Mouse (Mus musculus): ENCODE data around the gene Tmem56.

Tmem56 gene

GRCm38 (mm10) chr3:121279679-121280078 lies 3.2 kb downstream of the Tmem56 start:
- no peak for DNase-seq (ENCODE audit: low read depth in 2 of 2, low spot score in 2 of 2)

DNA sequence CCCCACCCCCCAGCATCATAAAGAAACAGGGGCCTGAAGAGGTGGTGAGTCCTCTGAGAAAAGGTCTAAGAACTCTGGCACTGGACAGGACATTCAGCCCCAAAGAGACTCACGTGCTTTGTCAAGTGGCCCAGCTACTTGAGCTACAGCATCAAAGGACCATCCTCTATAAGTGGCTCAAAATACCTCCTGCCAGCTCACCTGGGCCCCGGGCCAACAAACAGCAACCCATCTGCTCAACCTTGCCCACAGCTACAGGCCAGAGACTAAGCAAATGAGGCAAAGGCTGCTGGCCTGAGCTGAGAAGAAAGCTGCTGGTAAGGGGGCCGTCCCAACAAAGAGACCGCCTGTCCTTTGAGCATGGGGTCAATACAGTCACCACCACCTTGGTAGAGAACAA lies 5.3 kb downstream of the Tmem56 start:
- DNase-seq (ENCODE audit: low read depth in 2 of 2, low spot score in 2 of 2) = no peak

GRCm38 (mm10) chr3:121277009-121277408 lies 5.9 kb downstream of the Tmem56 start:
- DNase-seq (ENCODE audit: low read depth in 2 of 2, low spot score in 2 of 2) = no peak

- no peak for DNase-seq (ENCODE audit: low read depth in 2 of 2, low spot score in 2 of 2)
These were observed 8.9 kb downstream of the Tmem56 start for GRCm38 (mm10) chr3:121274010-121274409.

- no peak for DNase-seq (ENCODE audit: low read depth in 2 of 2, low spot score in 2 of 2)
These were observed 10.3 kb downstream of the Tmem56 start for GRCm38 (mm10) chr3:121272577-121272976.

- DNase-seq (ENCODE audit: low read depth in 2 of 2, low spot score in 2 of 2) = no peak
These were observed 15.6 kb downstream of the Tmem56 start for GRCm38 (mm10) chr3:121267283-121267682.

DNA sequence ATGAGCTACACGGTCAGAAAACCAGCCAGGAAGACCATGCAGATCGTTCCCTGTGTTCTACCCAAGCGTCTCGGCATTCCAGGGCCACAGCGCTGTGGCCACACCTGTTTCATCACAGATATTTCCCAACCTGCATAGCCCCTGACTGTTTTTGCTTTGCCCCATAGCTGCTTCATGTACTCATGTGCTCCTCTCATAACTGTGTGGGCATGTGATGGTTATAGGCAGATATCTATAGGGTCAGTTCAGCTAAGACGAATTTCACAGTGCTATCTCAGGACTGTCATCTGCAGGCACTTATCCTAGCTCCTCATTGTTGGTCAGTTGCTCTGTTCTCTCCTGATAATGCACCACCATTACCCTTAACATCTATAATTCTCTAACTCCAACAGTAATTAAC lies 18.7 kb downstream of the Tmem56 start:
- no peak for DNase-seq (ENCODE audit: low read depth in 2 of 2, low spot score in 2 of 2)

GRCm38 (mm10) chr3:121263205-121263548 lies 19.7 kb downstream of the Tmem56 start:
- no peak for DNase-seq (ENCODE audit: low read depth in 2 of 2, low spot score in 2 of 2)

DNA sequence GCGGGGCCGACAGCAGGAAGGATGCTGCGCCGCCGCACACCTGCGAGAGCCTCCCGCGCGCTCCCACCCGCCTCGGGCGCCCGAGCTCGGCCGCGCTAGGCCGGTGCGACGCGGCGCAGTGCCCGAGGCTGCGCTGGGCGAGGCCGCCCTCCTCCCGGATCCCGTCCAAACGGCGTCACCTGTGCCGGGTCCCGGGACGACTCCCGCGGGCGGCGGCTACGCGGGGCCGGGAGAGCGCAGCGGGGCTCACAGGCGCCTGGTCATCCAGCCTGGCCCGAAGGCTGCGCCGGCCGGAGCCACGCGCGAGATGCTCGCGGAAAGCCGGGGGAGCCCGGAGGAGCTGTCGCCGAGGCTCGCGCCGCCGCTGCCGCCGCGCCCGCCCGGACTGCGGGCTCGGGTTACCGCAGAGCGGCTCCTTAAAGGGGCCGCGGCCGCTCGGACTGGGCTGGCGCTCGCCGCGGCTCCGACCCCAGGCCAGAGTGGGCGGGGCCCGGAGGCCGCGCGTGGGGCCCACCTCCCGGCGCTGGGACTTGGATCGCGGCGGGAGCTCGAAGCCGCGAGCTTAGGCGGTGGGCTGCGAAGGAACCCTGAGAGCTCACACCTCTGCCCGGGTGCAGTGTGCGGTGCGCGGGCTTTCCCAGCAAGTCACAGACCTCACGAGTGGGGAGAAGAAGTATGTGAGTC lies 20.2 kb downstream of the Tmem56 start:
- DNase-seq (ENCODE audit: low read depth in 2 of 2, low spot score in 2 of 2) = peak in 1 of 2 experiments; percentile 9

- DNase-seq (ENCODE audit: low read depth in 2 of 2, low spot score in 2 of 2) = no peak
These were observed 20.9 kb downstream of the Tmem56 start for GRCm38 (mm10) chr3:121261939-121262520.

DNA sequence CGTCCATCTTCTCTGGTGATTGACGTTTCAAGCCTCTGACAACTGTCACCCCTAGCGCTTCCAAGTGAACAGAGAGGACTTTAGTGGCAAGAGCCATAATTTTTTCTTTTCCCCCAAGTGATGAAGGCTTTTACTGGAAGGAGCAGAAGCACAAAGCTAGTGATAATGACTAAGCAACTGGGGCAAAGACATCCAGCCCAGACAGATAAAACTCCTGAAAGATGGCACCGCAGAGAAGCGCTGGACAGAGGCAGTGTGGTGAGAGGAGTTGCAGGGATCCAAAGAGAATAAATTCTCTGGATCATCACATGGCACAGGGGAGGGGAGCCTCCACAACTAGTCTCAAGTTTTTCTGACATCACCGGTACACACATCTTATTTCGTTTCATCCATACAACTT lies 21.6 kb downstream of the Tmem56 start:
- DNase-seq (ENCODE audit: low read depth in 2 of 2, low spot score in 2 of 2) = no peak

DNA sequence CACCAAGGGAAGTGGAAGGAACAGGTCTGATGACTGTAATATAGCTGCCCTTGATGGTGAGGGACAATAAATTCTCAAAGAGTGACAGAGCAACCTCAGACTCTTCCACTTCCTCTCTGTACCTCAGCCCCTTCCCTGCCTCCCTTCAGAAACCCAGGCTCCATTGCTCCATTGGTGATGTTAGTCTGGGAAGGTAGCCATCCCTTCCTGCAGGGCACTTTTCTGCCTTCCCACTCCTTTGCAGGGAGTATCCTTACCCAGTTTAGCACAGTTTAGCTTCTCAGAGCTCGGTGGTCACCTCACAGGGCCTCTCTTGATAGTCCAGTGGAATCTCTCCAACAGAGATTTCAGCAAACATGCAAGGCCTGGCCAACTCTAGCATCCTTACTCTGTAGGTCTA lies 22.1 kb downstream of the Tmem56 start:
- DNase-seq (ENCODE audit: low read depth in 2 of 2, low spot score in 2 of 2) = no peak

DNA sequence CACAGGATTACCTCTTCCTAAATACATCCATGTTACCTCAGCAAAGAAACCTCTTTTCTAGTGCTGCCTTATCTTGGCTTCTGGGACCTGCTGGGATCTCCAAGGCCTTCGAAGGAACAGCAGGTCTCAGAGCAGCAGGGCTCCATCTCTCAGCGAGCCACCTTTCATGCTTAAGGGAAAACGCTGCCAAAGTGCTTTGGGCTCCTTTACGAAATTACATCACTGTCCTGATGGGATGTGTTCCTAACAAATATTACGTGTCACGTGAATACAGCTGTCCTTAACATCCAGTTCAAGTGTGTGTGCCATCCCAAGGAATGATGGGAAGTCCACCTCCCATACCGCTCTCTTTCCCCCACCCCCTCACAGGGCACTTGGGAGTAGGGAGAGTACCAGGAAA lies 22.9 kb downstream of the Tmem56 start:
- no peak for DNase-seq (ENCODE audit: low read depth in 2 of 2, low spot score in 2 of 2)

DNA sequence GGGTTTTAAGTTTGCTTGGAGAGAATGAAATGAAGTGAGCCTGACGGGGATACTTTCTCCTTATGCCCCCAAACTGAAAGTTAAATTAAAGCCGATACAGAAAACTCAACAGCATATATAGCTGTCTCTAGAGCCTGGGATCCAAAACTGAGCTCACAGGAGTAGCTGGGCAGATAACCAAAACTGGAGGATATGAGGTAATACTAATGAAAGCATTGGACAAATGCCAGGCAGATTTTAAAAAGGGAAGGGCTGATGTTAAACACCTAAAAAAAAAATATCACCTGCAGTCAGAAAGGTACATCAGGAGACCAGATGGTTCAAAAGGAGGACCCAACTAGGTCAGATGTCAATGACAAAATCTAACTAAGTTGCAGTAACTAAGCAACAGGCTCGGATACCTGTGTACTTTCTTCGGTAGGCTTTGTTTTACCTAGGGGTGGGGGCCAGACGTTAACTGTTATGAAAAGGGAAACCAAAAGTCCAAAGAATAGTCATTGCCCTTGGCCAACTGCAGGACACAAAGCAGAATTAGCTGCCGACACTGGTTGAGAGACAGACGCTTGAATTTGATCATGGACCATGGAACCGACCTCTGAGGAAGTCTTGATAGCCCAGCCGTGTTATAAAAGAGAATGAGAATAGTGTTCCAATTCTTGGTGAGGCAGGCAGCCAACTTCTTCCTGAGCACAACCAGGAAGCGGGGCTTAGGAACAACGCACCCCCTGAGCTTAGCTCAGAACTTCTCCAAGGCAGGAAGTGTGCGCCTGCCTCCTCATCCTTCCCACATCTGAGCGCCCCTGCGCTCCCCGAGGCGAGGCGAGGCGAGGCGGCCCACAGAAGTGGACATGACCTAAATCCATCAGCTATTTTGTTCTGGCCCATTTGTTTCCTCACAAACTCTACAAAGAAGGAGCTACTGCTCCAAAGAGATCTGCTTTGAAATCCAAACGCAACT lies 24.1 kb downstream of the Tmem56 start:
- no peak for DNase-seq (ENCODE audit: low read depth in 2 of 2, low spot score in 2 of 2)

DNA sequence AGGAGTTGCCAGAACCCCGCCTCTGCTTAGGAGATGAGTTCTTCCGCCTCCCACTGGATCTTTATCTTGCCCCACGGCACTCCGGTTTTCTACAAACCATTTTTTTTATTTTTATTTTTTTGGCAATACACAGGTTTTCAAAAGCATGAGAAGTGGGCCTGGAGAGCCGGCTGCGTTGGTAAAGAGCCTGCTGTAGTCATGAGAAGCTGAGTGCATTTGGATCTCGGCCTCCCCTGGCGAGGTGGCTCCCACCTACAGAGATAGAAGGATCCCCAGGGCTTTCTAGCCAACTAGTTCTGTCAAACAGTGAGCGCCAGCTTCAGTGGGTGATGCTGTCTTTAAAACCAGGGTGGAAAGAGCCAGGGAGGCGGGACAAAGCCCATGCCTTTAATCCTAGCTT lies 25.5 kb downstream of the Tmem56 start:
- no peak for DNase-seq (ENCODE audit: low read depth in 2 of 2, low spot score in 2 of 2)

DNA sequence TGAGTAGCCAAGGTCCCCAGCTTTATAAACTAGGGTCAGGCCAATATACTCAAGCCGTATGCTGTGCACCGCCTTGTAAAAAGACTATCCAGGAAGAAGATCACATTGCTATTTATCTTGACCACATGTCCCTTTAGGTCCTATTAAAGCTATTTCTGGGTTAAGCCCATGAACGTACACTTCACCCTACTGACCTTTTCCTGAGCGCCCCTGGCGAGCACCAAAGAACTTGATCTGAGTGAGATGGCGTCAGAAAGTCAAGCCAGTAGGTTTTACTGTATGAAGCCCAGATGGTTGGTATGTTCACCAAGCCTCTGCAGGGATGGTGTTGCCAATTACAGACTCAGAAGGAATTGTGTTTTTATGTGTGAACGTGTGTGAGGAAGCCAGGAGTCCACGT lies 26.8 kb downstream of the Tmem56 start:
- no peak for DNase-seq (ENCODE audit: low read depth in 2 of 2, low spot score in 2 of 2)

DNA sequence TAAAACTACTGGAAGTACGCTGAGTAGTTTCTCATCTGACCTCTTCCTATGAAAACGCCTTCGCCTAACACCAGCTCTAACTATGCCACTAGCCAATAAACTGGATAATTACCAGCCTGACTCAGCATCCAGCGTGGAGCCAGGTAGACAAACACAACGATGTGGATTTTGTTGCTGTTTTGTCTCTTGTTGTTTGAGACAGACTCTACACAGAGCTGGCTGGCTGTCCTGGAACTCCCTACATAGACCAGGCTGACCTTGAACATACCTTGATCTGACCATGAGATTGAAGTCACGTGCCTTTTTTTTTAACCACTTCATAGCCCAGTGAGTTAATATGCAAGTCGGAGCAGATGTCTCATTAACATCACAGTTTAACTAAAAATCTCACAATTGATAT lies 27.4 kb downstream of the Tmem56 start:
- no peak for DNase-seq (ENCODE audit: low read depth in 2 of 2, low spot score in 2 of 2)

DNA sequence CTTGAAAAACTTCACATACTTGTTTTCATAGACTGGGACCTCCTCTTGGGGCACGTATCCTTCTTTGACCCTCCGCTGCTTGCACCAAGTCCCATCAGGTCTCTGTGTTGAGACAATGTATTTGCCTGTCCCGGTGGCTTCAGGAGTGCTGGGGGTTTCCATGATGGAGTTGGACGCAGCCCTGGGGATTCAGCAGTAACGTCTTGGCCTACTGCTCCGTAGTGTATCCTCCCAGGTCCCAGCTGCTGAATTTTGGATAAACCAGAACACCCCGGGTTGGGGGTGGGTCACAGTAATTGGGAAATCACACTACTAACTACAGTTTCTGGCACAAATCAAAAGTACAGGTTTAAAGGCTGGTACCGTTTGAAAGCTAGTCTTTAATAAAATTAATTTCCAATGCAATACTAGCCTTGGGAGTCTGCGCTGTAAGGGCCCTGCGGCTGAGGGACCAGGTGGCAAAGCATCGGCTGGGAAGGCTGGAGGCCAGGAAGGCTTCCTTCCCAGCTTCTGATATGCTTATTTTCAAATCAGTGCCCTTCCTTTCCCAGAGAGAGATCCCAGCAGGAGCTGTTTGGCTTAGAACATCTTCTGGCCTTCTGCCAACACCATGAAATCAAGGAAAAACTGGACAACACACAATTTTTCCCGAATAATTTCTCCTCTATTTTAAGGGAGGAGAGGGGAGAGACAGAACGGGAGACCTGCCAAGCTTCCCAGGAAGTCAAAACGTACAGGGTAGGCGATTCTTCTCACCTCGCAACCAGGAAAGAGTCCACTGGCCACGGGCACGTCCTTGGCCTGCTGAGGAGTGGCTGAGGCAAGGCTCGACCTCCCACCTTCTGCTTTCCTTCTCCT lies 32.1 kb downstream of the Tmem56 start:
- DNase-seq (ENCODE audit: low read depth in 2 of 2, low spot score in 2 of 2) = no peak

GRCm38 (mm10) chr3:121250048-121250447 lies 32.9 kb downstream of the Tmem56 start:
- no peak for DNase-seq (ENCODE audit: low read depth in 2 of 2, low spot score in 2 of 2)

DNA sequence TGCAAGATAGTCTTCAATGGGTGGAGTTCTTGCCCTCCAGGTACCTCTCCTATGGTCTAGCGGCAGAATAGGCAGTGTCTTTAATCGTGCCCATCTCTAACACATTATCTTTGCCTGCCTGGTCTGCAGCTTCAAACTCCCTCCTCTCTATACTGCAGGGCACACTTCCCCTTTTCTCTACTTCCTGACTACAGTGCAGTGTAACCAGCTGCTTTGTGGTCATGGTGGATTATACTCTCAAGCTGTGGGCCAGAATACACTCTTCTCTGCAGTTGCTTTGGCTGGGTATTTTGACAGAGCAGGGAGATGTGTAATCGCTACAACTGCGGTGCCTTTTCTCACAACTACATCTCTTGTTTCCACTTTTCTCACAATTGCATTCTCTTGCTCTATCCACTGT lies 40.0 kb downstream of the Tmem56 start:
- DNase-seq (ENCODE audit: low read depth in 2 of 2, low spot score in 2 of 2) = no peak
